Mouse (Mus musculus) heart, postnatal 14 days (tissue): ENCODE data around the gene Naa80. TPM values are rescaled to one million over a fixed set of nuclear protein-coding genes. Genes with fewer than 3 reads are reported as not detected.

ENCODE experiments used
- DNase-seq, 2 experiments: peaks; one replicate each; pipeline ENCODE4 v3.0.0; 2021 to 2022
- intact Hi-C: fragments of 180-260 bp; cut with DNase I; formaldehyde crosslinking; loops from one replicate; pipeline ENCODE4 v1.15.1; 2025
- total RNA-seq, 2 experiments: library from RNA; stranded (reverse); gene quantifications; 2 replicates each; pipeline ENCODE4 v1.2.3; 2021

The Naa80 gene
- total RNA-seq, 2 experiments from 2014 or later = 15.5 to 16.6 TPM

DNA sequence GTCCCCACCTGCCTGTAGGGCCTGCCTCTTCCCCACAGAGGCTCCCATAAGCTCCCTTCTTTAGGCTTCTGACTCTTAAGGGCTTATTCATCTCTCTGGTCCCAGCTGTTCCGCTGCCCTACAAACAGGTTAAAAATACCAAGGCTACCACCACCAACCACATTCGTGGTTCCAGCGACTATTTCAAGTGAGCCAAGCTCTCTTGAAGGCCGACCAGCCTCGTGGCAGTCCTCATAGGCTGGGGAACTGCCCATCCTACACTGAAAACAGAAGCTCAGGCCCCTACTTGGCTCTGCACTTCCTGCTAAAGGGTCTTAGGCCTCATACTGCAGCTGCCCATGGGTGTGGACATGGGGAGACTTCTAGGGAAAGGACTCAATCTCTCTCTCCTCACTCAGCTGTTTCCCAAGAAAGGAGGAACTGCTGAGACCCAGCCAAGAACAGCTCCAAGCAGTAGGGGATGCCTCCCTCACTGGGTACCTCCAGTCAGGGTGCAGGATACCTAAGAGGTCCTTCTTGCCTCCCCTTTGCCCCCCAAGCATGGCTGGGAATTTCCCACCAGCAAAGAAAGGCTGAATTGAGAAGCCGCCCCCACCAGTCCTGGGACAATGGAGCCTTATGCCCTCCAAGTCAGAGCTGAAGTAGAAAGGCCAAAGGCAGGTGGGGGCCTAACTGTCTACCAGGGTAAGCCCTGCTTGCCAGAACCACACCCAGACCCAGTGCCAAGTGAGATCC is 32.9 kb downstream of the Naa80 start:
- intact Hi-C loops = no loop called here
- no peak for DNase-seq

GRCm38 (mm10) chr9:107612191-107612944 is 33.7 kb downstream of the Naa80 start:
- intact Hi-C loops = no loop called here
- DNase-seq = peak; percentile 100

DNA sequence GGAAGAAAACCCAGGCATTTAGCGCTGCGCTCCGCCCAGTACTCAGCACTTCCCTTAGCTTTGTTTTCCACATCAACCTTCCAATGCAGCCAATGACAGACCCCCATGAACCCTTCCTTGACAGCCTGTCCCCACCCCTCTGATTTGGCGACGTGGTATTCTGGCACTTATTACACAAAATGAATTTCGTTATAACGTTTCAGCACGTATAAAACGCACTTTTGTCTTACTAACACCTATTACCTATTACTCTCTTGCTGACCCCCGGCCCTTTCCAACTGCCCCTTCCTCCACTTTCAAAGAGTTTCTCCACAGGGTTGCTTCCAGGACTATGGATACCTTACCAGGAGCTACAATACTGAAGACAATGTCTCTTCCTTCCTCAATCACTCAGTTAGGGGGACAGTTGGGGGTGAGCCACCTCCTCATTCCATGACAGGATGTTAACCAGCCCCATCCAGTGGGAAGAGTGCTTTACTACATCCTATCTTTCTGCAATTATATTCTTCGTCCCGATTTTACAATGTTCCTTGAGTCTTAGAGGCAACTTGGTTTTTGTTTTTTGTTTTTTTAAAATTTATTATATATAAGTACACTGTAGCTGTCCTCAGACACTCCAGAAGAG is 34.4 kb downstream of the Naa80 start:
- DNase-seq = no peak
- intact Hi-C loops = no loop called here

DNA sequence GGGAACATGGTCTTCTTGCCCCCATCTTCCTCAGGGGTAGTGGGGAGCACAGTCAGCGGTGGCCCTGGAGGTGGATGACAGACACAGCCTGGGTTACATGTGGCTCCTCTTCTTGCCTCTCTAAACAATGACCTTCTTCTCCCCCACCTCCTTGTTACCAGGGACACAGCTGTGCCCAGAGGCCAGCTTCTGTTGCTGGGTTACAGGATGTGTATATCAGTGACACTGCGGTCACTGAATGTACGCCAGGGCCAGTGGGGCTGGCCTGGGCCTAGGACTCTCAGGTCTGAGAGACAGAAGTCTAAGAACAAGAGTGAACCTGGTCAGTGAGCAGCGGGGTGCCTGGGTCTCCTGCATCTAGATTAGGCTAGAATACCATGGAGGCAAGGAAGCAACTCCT is 36.3 kb downstream of the Naa80 start:
- intact Hi-C loops = no loop called here
- no peak for DNase-seq

DNA sequence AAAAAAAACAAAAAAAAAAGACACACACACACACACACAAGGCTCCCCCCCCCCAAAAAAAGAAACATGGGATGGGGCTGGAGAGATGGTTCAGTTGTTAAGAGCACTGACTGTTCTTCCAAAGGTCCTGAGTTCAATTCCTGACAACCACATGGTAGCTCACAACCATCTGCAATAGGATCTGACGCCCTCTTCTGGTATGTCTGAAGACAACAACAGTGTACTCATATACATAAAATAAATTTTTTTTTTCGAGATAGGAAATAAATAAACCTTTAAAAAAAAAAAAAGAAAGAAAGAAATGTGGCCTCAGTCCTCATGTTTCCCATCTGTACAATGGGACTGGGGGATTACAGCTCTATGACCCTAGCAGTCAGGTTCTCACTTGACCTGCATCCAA is 38.8 kb downstream of the Naa80 start:
- intact Hi-C loops = no loop called here

GRCm38 (mm10) chr9:107618098-107618497 is 39.4 kb downstream of the Naa80 start:
- DNase-seq = no peak
- intact Hi-C loops = no loop called here

More for the DNA sequence above, 38.8 kb downstream of the Naa80 start:
- DNase-seq = no peak

DNA sequence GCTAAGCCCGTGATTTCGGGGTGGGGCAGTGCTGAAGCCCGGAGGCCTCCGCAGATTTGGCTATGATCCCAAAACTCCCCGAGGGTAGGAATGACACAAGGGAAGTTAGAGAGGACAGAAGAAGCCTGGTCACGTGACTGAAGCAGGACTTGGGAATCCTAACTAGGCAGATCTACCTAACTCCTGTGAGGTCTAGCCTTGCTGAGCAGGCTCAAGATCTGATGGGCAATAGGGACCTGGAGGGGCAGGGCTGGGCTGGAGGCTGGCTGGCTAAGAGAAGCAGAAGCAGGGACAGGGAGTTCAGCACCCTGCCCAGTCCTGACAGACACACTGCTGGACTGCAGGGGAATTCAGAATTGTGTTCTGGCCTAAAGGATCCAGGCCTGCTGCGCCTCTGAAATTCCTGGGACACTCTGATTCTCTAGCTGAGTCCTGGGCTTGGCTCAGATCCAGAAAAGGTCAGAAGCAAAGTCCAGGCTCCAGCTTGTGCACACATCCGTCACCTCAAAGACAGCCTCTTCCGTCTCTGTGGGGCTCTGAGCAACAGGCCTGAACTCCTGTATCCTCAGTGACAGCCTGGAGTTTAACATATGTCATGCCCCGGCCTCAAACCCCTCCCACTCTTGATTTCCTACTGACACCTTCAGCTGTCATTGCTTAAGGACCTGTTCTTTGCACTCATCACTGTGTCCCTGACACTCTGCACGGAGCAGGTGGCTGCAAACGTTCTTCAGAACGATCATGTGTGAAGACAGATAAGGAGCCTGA is 40.3 kb downstream of the Naa80 start:
- intact Hi-C loops = no loop called here

DNA sequence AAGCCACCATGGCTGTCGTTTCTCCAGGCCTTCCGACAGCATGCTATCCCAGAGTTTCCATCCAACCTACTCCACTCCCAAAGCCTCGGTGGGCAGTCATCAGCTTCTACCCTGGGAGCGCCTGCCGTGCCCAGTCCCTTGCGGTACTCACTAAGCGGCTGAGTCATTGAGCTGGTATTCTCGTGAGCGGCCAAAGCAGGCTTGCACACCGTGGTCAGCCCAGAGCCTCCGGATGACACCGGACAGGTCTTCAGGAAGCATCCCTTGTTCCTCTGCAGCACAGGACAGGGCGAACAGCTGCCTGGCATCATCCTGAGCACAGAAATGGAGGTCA is 40.8 kb downstream of the Naa80 start:
- intact Hi-C loops = no loop called here
- DNase-seq = no peak

More for the DNA sequence above, 40.3 kb downstream of the Naa80 start:
- peak; percentile 51 to 67 for DNase-seq

- DNase-seq = no peak
- intact Hi-C loops = no loop called here
Observed at GRCm38 (mm10) chr9:107620954-107621353, 42.3 kb downstream of the Naa80 start.

DNA sequence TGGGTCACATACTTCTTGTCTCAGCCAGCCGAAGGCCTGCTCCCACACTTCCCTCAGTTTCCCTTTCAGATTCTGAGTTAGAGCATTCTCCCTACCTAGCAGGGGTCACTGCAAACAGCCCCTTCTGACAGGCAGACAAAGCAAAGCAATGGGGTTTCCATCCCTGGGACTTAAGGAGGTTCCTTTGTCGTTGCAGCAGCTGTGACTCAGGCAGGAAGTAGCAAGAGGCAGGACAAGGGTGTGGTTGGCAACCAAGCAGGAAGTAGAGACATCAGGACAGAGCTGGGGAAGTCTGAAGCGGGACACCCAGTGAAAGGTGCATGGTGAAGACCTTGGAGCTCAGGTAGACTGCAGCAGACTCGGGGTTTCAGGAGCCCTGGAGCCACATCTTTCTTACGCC is 45.9 kb downstream of the Naa80 start:
- DNase-seq = no peak
- intact Hi-C loops = no loop called here

GRCm38 (mm10) chr9:107624951-107625350 is 46.3 kb downstream of the Naa80 start:
- no peak for DNase-seq
- intact Hi-C loops = no loop called here

GRCm38 (mm10) chr9:107625351-107626128 is 46.9 kb downstream of the Naa80 start:
- DNase-seq = no peak

GRCm38 (mm10) chr9:107626158-107626843 is 47.6 kb downstream of the Naa80 start:
- intact Hi-C loops = loop anchor here (2.0 kb wide), 1 partner anchor 24 kb away; no protein-coding TSS in a partner anchor
- DNase-seq = no peak

More at GRCm38 (mm10) chr9:107625351-107626128, 46.9 kb downstream of the Naa80 start:
- intact Hi-C loops = loop anchor here (2.0 kb wide), 1 partner anchor 23 kb away; no protein-coding TSS in a partner anchor

GRCm38 (mm10) chr9:107626844-107627277 is 48.2 kb downstream of the Naa80 start:
- DNase-seq = peak; percentile 87 to 93
- intact Hi-C loops = loop anchor here (2.0 kb wide), 1 partner anchor 24 kb away; no protein-coding TSS in a partner anchor

- DNase-seq = no peak
- intact Hi-C loops = loop anchor here (2.0 kb wide), 1 partner anchor 25 kb away; no protein-coding TSS in a partner anchor
Observed at GRCm38 (mm10) chr9:107627387-107628255, 48.9 kb downstream of the Naa80 start.

- DNase-seq = peak; percentile 67 to 70
- intact Hi-C loops = no loop called here
Observed at GRCm38 (mm10) chr9:107628721-107629410, 50.2 kb downstream of the Naa80 start.

DNA sequence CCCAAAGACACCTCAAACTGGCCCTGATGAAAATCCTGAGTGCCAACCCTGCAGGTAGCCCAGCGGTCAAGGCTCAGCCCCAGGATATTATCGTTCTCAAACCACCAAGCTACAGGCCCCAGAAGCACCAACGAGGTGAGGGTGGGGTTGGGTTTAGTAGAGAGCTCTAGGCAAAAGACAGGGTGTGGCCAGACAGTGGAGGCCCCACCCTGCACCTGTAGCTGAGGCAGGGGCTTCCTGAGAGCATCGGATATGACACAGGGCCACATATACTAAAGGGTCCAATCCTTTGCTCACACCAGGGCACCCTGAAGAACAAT is 50.7 kb downstream of the Naa80 start:
- no peak for DNase-seq
- intact Hi-C loops = no loop called here
